Mouse (Mus musculus): ENCODE data around the gene Ccdc97. TPM values are rescaled to one million over a fixed set of nuclear protein-coding genes. Genes with fewer than 3 reads are reported as not detected.

Ccdc97 gene
- total RNA-seq, 2 experiments from 2014 or later: 34.5 to 39.4 TPM

DNA sequence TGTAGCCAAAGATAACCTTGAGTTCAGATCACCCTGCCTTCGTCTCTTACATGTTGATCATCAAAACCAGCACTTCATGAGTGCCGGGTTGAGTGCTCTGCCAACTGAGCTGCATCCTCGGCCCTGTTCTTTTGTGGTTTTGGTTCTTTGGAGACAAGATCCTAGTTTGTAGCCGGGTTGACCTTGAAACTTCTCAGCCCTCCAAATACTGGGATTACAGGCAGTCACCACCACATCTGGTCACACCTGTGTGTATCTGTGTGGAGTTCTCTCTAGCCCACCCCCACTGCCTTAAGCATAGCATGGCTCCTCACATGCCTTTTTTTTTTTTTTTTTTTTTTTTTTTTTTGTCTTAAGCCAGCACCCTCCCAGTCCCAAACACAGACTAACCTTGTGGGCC is 48.8 kb downstream of the Ccdc97 start:
- DNase-seq (ENCODE audit: low spot score in 2 of 2): no peak

DNA sequence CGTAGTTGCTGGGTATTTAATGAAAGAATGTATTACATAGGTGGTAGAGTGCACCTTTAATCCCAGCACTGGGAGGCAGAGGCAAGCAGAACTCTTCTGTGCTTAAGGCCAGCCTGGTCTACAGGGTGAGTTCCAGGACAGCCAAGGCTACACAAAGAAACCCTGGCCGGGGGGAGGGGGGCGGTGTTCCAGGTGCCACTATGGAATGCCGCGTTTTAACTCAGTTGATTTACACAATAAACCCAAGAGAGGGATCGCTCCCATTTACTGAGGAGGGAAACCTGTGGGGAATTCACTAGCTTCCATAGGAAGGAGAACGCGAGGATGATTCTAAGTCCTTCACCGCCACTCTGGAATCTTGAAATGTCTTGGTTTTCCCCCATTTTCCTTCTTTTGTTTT is 49.3 kb downstream of the Ccdc97 start:
- no peak for DNase-seq (ENCODE audit: low spot score in 2 of 2)

DNA sequence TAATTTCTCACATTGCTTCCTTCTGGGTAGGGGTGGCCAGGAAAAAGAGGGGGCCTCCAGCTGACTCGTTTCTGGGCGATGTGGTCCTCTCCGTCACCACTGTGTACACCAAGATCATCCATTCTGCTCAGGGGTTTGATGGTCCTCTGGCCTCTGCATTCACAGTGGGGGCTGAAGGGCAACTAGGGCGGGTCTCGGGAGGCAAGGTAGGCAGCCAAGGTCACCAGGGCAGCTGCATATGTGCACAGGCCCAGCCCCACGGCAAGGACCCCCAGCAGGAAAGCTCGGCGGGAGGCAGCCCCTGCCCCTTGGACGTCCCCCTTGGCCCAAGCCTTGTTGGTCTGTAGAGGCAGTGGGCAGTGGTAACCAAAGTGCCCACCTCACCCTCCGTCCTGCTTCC is 49.7 kb downstream of the Ccdc97 start:
- DNase-seq (ENCODE audit: low spot score in 2 of 2): no peak

- DNase-seq (ENCODE audit: low spot score in 2 of 2): no peak
Observed at GRCm38 (mm10) chr7:25666381-25666780, 52.5 kb downstream of the Ccdc97 start.

Other genes starting within 250 kb of the Ccdc97 start
- gene Ceacam1, start 241.5 kb downstream of the Ccdc97 start, total RNA-seq (2021): 1 to 10 TPM; 5.5 to 6.1 TPM
- gene Ceacam2, start 179.2 kb downstream of the Ccdc97 start, total RNA-seq (2021): 1 to 10 TPM in 1 of 2 experiments, under 1 TPM in 1; 0.47 to 1.3 TPM
- not detected for gene Erich4, start 103.2 kb downstream of the Ccdc97 start, total RNA-seq (2021)
- gene Dmac2, start 99.7 kb downstream of the Ccdc97 start, total RNA-seq (2021): 10 to 100 TPM; 20.1 to 23.1 TPM
- gene B3gnt8, start 92.4 kb downstream of the Ccdc97 start, total RNA-seq (2021): 1 to 10 TPM; 4.2 to 4.8 TPM
- gene Bckdha, start 60.1 kb downstream of the Ccdc97 start, total RNA-seq (2021): 10 to 100 TPM; 55.6 to 55.8 TPM
- gene Exosc5, start 59.9 kb downstream of the Ccdc97 start, total RNA-seq (2021): 10 to 100 TPM; 24.5 to 25.7 TPM
- gene Tmem91, start 43.9 kb downstream of the Ccdc97 start, total RNA-seq (2021): not detected
- gene B9d2, start 38.3 kb downstream of the Ccdc97 start, total RNA-seq (2021): 10 to 100 TPM; 12.1 to 12.9 TPM
- 10 to 100 TPM; 21.4 to 24.6 TPM for gene Tgfb1, start 32.1 kb downstream of the Ccdc97 start, total RNA-seq (2021)
- 100 to 1,000 TPM; 131 to 132 TPM for gene Hnrnpul1, start 35.7 kb upstream of the Ccdc97 start, total RNA-seq (2021)
- 100 to 1,000 TPM; 172 to 194 TPM for gene Axl, start 69.6 kb upstream of the Ccdc97 start, total RNA-seq (2021)
- under 1 TPM; 0.57 to 0.69 TPM for gene Cyp2s1, start 97.8 kb upstream of the Ccdc97 start, total RNA-seq (2021)
- not detected for gene Cyp2b10, start 178.5 kb upstream of the Ccdc97 start, total RNA-seq (2021)